Mouse (Mus musculus) midbrain, postnatal 0 days (tissue): ENCODE results near the gene Pidd1. TPM values are rescaled to one million over a fixed set of nuclear protein-coding genes. Genes with fewer than 3 reads are reported as not detected.

Experiments used
- ATAC-seq: fragments of 200-750 bp; cut with Nextera tagmentation; 2 replicates; pipeline ENCODE4 v1.8.0; 2017; ENCODE audit warnings: moderate number of reproducible peaks, mild to moderate bottlenecking, moderate TSS enrichment, moderate library complexity; ENCODE audit not compliant: low FRiP score
- DNase-seq: peaks from one replicate; pipeline ENCODE4 v3.0.0-alpha.2; 2015; ENCODE audit warnings: low spot score
- H3K27ac ChIP-seq: fragments of 300-500 bp; sonication (generic); 2 replicates; pipeline ENCODE4 v1.5.1; 2014; ENCODE audit warnings: low read depth, mild to moderate bottlenecking, low read length, mixed read lengths
- H3K27me3 ChIP-seq: fragments of 300-500 bp; sonication (generic); 2 replicates; pipeline ENCODE4 v1.6.1; 2014; ENCODE audit warnings: low read length, control low read depth, mixed read lengths; ENCODE audit not compliant: insufficient read depth
- H3K36me3 ChIP-seq: fragments of 300-500 bp; sonication (generic); 2 replicates; pipeline ENCODE4 v1.6.1; 2014; ENCODE audit warnings: low read length, control low read depth, mixed read lengths; ENCODE audit not compliant: insufficient read depth
- H3K4me1 ChIP-seq: fragments of 300-500 bp; sonication (generic); 2 replicates; pipeline ENCODE4 v1.6.1; 2014; ENCODE audit warnings: mild to moderate bottlenecking, control low read depth, antibody characterized with exemption, low read length, mixed read lengths; ENCODE audit not compliant: insufficient read depth
- H3K4me2 ChIP-seq: fragments of 300-500 bp; sonication (generic); 2 replicates; pipeline ENCODE4 v1.6.1; 2014; ENCODE audit warnings: low read depth, mild to moderate bottlenecking, low read length, mixed read lengths; ENCODE audit not compliant: poor library complexity, severe bottlenecking
- H3K4me3 ChIP-seq: fragments of 300-500 bp; sonication (generic); 2 replicates; pipeline ENCODE4 v1.5.1; 2014; ENCODE audit warnings: low read depth, mild to moderate bottlenecking, low read length, moderate library complexity
- H3K9ac ChIP-seq: fragments of 300-500 bp; sonication (generic); replicated peaks from 2 replicates; pipeline ENCODE4 v1.6.1; 2014; ENCODE audit warnings: mild to moderate bottlenecking, low read length, moderate library complexity, mixed read lengths; ENCODE audit not compliant: poor library complexity, severe bottlenecking
- H3K9me3 ChIP-seq: fragments of 300-500 bp; sonication (generic); 2 replicates; pipeline ENCODE4 v1.6.1; 2016; ENCODE audit warnings: low read length, control low read depth
- CTCF ChIP-seq: IDR thresholded peaks from 2 replicates; pipeline ENCODE4 v1.5.1; 2016; ENCODE audit warnings: antibody characterized with exemption, mild to moderate bottlenecking
- WGBS: fragments of 180-500 bp; shearing (Covaris S2); extraction: QIAGEN DNeasy Blood & Tissue Kit; methylation state at CpG from one replicate; pipeline ENCODE4 v1.1.7; 2014; 5-methylcytosine and 5-hydroxymethylcytosine counted together
- polyA plus RNA-seq: library from polyadenylated mRNA; unstranded; fragments of >200 nt; fragmentation: Nextera tagmentation; extraction: Ambion mirVana; gene quantifications from 2 replicates; pipeline ENCODE4 v1.2.1, GENCODE M21; 2015
- total RNA-seq: library from RNA; depleted of rRNA; stranded (reverse); fragments of >200 nt; gene quantifications from 2 replicates; pipeline ENCODE4 v1.2.3, GENCODE M21; 2014

Pidd1 gene
- total and polyA plus RNA-seq, 2 experiments from 2014 or later = 1.3 to 1.6 TPM

GRCm38 (mm10) chr7:141475805-141476158 lies 32.0 kb upstream of the Pidd1 start:
- Histone ChIP-seq H3K4me3 (peak overlapping the region; percentile 74), H3K27ac (0 out of 2 replicates have a peak overlapping the region, but pooled peaks have one; percentile 9), H3K27me3 (peaks cover 12% of the 10 kb centered on the region), H3K36me3 (peaks cover 13% of the 10 kb centered on the region), H3K4me1 (peaks cover 10% of the 10 kb centered on the region), H3K9ac (peak overlapping the region; percentile 87), H3K4me2 (peak overlapping the region; percentile 93), H3K9me3 (no peaks in the 10 kb centered on the region)
- TF ChIP-seq CTCF = no peak
- WGBS = 2% methylated on average over 12 of the region's 12 CpGs
- DNase-seq (no peak), ATAC-seq (no peak)

- DNase-seq = peak; percentile 89
- peaks cover 12% of the 10 kb centered on the region for H3K27me3 ChIP-seq
- under 1% methylated on average over 87 of the region's 87 CpGs for WGBS
- peak; percentile 40 for TF ChIP-seq CTCF
- peak within 1 kb of the TSS; percentile 74 for H3K4me3 ChIP-seq
- peak within 1 kb of the TSS; percentile 87 for H3K9ac ChIP-seq
- H3K36me3 ChIP-seq = peaks cover 19% of the 10 kb centered on the region
- peaks cover 6% of the 10 kb centered on the region for H3K4me1 ChIP-seq
- H3K4me2 ChIP-seq = peak within 1 kb of the TSS; percentile 93
- H3K9me3 ChIP-seq = no peaks in the 10 kb centered on the region
- peak within 1 kb of the TSS; percentile 82 for H3K27ac ChIP-seq
- ATAC-seq = peak; percentile 85
Observed at GRCm38 (mm10) chr7:141475011-141475804, 31.4 kb upstream of the Pidd1 start, which contains the start of the genes Polr2l and Tspan4. TSS of gene Polr2l (minus strand) at chr7:141475132. TSS of gene Tspan4 (plus strand) at chr7:141475240.

- H3K36me3 ChIP-seq = peaks cover 22% of the 10 kb centered on the region
- DNase-seq (no peak), ATAC-seq (no peak)
- H3K27ac ChIP-seq = no peak overlapping the region
- TF ChIP-seq CTCF = no peak
- peaks cover 11% of the 10 kb centered on the region for H3K4me1 ChIP-seq
- peak overlapping the region; percentile 74 for H3K4me3 ChIP-seq
- no peaks in the 10 kb centered on the region for H3K9me3 ChIP-seq
- peak overlapping the region; percentile 93 for H3K4me2 ChIP-seq
- WGBS = 12% methylated on average over 5 of the region's 5 CpGs
- peak overlapping the region; percentile 87 for H3K9ac ChIP-seq
- peaks cover 12% of the 10 kb centered on the region for H3K27me3 ChIP-seq
Observed at GRCm38 (mm10) chr7:141474160-141474559, 30.3 kb upstream of the Pidd1 start.

- H3K4me2 ChIP-seq = no peak overlapping the region
- TF ChIP-seq CTCF = no peak
- H3K9ac ChIP-seq = no peak overlapping the region
- no peak overlapping the region for H3K27ac ChIP-seq
- H3K9me3 ChIP-seq = no peaks in the 10 kb centered on the region
- peaks cover 24% of the 10 kb centered on the region for H3K4me1 ChIP-seq
- H3K36me3 ChIP-seq = peaks cover 22% of the 10 kb centered on the region
- WGBS = 95% methylated on average over 6 of the region's 6 CpGs
- ATAC-seq = no peak
- no peak overlapping the region for H3K4me3 ChIP-seq
- peaks cover 12% of the 10 kb centered on the region for H3K27me3 ChIP-seq
- no peak for DNase-seq
Observed at GRCm38 (mm10) chr7:141472763-141473162, 28.9 kb upstream of the Pidd1 start.

- H3K4me3 ChIP-seq = no peak overlapping the region
- 88% methylated on average over 6 of the region's 6 CpGs for WGBS
- no peak for ATAC-seq
- DNase-seq = no peak
- H3K4me2 ChIP-seq = no peak overlapping the region
- peaks cover 22% of the 10 kb centered on the region for H3K36me3 ChIP-seq
- peaks cover 9% of the 10 kb centered on the region for H3K27me3 ChIP-seq
- H3K9ac ChIP-seq = no peak overlapping the region
- peaks cover 27% of the 10 kb centered on the region for H3K4me1 ChIP-seq
- no peak overlapping the region for H3K27ac ChIP-seq
- TF ChIP-seq CTCF = no peak
- no peaks in the 10 kb centered on the region for H3K9me3 ChIP-seq
Observed at GRCm38 (mm10) chr7:141472226-141472625, 28.4 kb upstream of the Pidd1 start.

- 89% methylated on average over 1 of the region's 1 CpGs for WGBS
- TF ChIP-seq CTCF = no peak
- no peak overlapping the region for H3K27ac ChIP-seq
- no peak overlapping the region for H3K4me3 ChIP-seq
- no peak overlapping the region for H3K9ac ChIP-seq
- peaks cover 22% of the 10 kb centered on the region for H3K36me3 ChIP-seq
- ATAC-seq (no peak), DNase-seq (no peak)
- H3K27me3 ChIP-seq = peaks cover 6% of the 10 kb centered on the region; the same call in 1 of the 2 replicates
- no peak overlapping the region for H3K4me2 ChIP-seq
- no peaks in the 10 kb centered on the region for H3K9me3 ChIP-seq
- peaks cover 28% of the 10 kb centered on the region for H3K4me1 ChIP-seq
Observed at GRCm38 (mm10) chr7:141471236-141471635, 27.4 kb upstream of the Pidd1 start.
